Mouse (Mus musculus) stomach, postnatal 0 days (tissue): Measurements from ENCODE around the gene Zbtb48. TPM values are rescaled to one million over a fixed set of nuclear protein-coding genes. Genes with fewer than 3 reads are reported as not detected.

Source experiments
- ATAC-seq: fragments of 200-750 bp; cut with Nextera tagmentation; 2 replicates; pipeline ENCODE4 v1.8.0; 2017; ENCODE audit not compliant: low FRiP score, low TSS enrichment
- DNase-seq: peaks from one replicate; pipeline ENCODE4 v3.0.0-alpha.2; 2016; ENCODE audit warnings: low spot score
- H3K27ac ChIP-seq: fragments of 300-500 bp; sonication (generic); replicated peaks from 2 replicates; pipeline ENCODE4 v1.5.1; 2014; ENCODE audit warnings: mild to moderate bottlenecking, control low read depth
- H3K27me3 ChIP-seq: fragments of 300-500 bp; sonication (generic); 2 replicates; pipeline ENCODE4 v1.6.1; 2014; ENCODE audit warnings: low read length; ENCODE audit not compliant: control insufficient read depth, insufficient read depth
- H3K36me3 ChIP-seq: fragments of 300-500 bp; sonication (generic); 2 replicates; pipeline ENCODE4 v1.6.1; 2014; ENCODE audit warnings: low read length, mixed read lengths; ENCODE audit not compliant: control insufficient read depth, insufficient read depth
- H3K4me1 ChIP-seq: fragments of 300-500 bp; sonication (generic); replicated peaks from 2 replicates; pipeline ENCODE4 v1.6.1; 2014; ENCODE audit warnings: antibody characterized with exemption; ENCODE audit not compliant: control insufficient read depth, insufficient read depth
- H3K4me2 ChIP-seq: fragments of 300-500 bp; sonication (generic); replicated peaks from 2 replicates; pipeline ENCODE4 v1.6.1; 2014; ENCODE audit warnings: low read depth, mild to moderate bottlenecking, control low read depth, moderate library complexity
- H3K4me3 ChIP-seq: fragments of 300-500 bp; sonication (generic); 2 replicates; pipeline ENCODE4 v1.5.1; 2014; ENCODE audit warnings: low read depth, low read length, control low read depth
- H3K9ac ChIP-seq: fragments of 300-500 bp; sonication (generic); 2 replicates; pipeline ENCODE4 v1.6.1; 2014; ENCODE audit warnings: mild to moderate bottlenecking, low read length, control low read depth, mixed read lengths
- H3K9me3 ChIP-seq: fragments of 300-500 bp; sonication (generic); 2 replicates; pipeline ENCODE4 v1.6.1; 2016; ENCODE audit warnings: low read length; ENCODE audit not compliant: control insufficient read depth
- CTCF ChIP-seq: IDR thresholded peaks from 2 replicates; pipeline ENCODE4 v1.5.1; 2016; ENCODE audit warnings: antibody characterized with exemption, low read depth, mild to moderate bottlenecking, moderate library complexity
- EP300 ChIP-seq: optimal IDR thresholded peaks from 2 replicates; pipeline ENCODE3; 2016; ENCODE audit warnings: antibody characterized with exemption
- WGBS: fragments of 180-500 bp; shearing (Covaris S2); extraction: QIAGEN DNeasy Blood & Tissue Kit; methylation state at CpG from one replicate; pipeline ENCODE4 v1.1.7; 2014; 5-methylcytosine and 5-hydroxymethylcytosine counted together
- polyA plus RNA-seq: library from polyadenylated mRNA; unstranded; fragments of >200 nt; fragmentation: Nextera tagmentation; extraction: Ambion mirVana; gene quantifications from 2 replicates; pipeline ENCODE4 v1.2.1, GENCODE M21; 2015

The Zbtb48 gene
- polyA plus RNA-seq, 1 experiment from 2014 or later, result 10.6 TPM

DNA sequence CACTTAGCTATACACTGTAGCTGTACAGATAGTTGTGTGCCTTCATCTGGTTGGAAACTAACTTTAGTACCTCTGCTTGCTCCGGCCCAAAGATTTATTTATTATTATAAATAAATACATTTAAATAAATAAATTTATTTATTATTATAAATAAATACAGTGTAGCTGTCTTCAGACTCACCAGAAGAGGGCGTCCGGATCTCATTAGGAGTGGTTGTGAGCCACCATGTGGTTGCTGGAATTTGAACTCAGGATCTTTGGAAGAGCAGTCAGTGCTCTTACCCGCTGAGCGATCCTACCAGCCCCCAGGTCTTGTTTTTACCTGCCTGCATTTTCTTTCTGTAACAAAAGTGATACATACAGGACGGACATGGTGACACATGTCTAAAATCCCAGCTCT, 21.3 kb downstream of the Zbtb48 start:
- Histone ChIP-seq H3K4me3 (no peak overlapping the region), H3K27me3 (no peaks in the 10 kb centered on the region), H3K27ac (peak overlapping the region; percentile 30; the same call in 1 of the 2 replicates), H3K9me3 (no peaks in the 10 kb centered on the region), H3K9ac (no peak overlapping the region), H3K36me3 (no peaks in the 10 kb centered on the region), H3K4me2 (no peak overlapping the region), H3K4me1 (no peaks in the 10 kb centered on the region)
- ATAC-seq (no peak), DNase-seq (no peak)
- TF ChIP-seq EP300, result no peak
- peak; percentile 57 for TF ChIP-seq CTCF
- 72% methylated on average over 6 of the region's 6 CpGs for WGBS

DNA sequence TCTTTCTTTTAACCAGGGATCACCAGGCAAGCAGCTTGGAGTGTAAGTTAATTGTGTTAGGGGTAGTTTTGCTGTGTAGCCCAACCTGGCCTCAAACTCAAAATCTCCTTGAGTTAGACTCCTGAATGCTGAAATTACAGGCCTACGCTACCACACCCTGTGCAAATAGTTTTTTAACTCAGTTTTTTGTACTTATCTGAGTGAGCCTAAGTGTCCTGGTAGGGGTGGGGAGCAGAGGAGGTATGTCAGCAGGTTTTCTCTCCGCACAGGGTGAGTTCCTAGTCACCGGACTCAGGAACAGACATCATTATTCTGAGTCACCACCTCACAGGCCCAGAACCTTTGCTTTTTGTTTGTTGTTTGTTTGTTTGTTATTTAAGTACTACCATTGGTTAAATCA, 25.4 kb downstream of the Zbtb48 start:
- DNase-seq (no peak), ATAC-seq (no peak)
- 61% methylated on average over 3 of the region's 3 CpGs for WGBS
- H3K36me3 ChIP-seq, result no peaks in the 10 kb centered on the region
- H3K27me3 ChIP-seq, result no peaks in the 10 kb centered on the region
- no peak overlapping the region for H3K27ac ChIP-seq
- H3K4me2 ChIP-seq, result no peak overlapping the region
- H3K9ac ChIP-seq, result no peak overlapping the region
- TF ChIP-seq EP300 (no peak), CTCF (no peak)
- no peaks in the 10 kb centered on the region for H3K9me3 ChIP-seq
- no peak overlapping the region for H3K4me3 ChIP-seq
- no peaks in the 10 kb centered on the region for H3K4me1 ChIP-seq

DNA sequence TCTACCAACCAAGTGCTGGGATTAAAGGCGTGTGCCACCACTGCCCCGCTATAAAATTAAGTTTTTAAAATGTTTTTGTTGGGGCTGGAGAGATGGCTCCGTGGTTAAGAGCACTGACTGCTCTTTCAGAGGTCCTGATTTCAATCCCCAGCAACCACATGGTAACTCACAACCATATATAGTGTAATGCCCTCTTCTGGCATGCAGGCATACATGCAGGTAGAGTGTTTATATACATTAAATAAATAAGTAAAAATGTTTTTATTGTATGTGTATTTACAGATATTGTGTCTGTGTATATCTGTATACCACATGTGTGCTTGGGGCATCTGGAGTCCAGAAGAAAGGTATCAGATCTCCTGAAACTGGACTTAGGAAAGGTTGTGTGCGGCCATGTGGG, 26.1 kb downstream of the Zbtb48 start:
- H3K9ac ChIP-seq, result no peak overlapping the region
- no peak overlapping the region for H3K4me2 ChIP-seq
- ATAC-seq (no peak), DNase-seq (no peak)
- H3K27me3 ChIP-seq, result no peaks in the 10 kb centered on the region
- 69% methylated on average over 4 of the region's 4 CpGs for WGBS
- no peak for TF ChIP-seq EP300
- peak; percentile 52; the same call in 1 of the 2 replicates for TF ChIP-seq CTCF
- no peaks in the 10 kb centered on the region for H3K9me3 ChIP-seq
- H3K27ac ChIP-seq, result no peak overlapping the region
- H3K4me3 ChIP-seq, result no peak overlapping the region
- H3K4me1 ChIP-seq, result no peaks in the 10 kb centered on the region
- no peaks in the 10 kb centered on the region for H3K36me3 ChIP-seq

DNA sequence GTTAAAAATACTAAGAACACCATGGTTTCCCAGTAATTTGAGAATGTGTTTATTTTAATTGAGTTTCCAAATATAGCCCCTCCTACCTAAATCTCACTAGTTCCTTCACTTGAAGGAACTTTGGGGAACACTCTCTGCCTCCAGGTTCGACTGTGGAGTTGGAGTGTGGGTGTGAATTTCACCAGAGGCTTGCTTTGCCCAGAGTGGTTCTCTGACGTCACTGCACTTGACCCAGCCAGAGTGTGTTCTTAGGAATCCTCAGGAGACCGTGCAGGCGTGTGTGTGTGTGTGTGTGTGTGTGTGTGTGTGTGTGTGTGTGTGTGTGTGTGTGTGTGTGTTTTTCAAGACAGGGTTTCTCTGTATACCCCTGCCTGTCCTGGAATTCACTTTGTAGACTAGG, 26.6 kb downstream of the Zbtb48 start:
- Histone ChIP-seq H3K4me1 (no peaks in the 10 kb centered on the region), H3K27me3 (no peaks in the 10 kb centered on the region), H3K36me3 (no peaks in the 10 kb centered on the region), H3K4me2 (no peak overlapping the region), H3K9me3 (no peaks in the 10 kb centered on the region), H3K4me3 (no peak overlapping the region), H3K9ac (no peak overlapping the region), H3K27ac (no peak overlapping the region)
- TF ChIP-seq EP300 (no peak), CTCF (no peak)
- 12% methylated on average over 4 of the region's 4 CpGs for WGBS
- no peak for ATAC-seq
- peak; percentile 56 for DNase-seq

GRCm38 (mm10) chr4:151999481-151999880, 28.0 kb downstream of the Zbtb48 start:
- ATAC-seq (no peak), DNase-seq (no peak)
- no peak for TF ChIP-seq CTCF
- TF ChIP-seq EP300, result no peak
- Histone ChIP-seq H3K27ac (no peak overlapping the region), H3K4me3 (no peak overlapping the region), H3K9me3 (no peaks in the 10 kb centered on the region), H3K27me3 (no peaks in the 10 kb centered on the region), H3K9ac (no peak overlapping the region), H3K36me3 (no peaks in the 10 kb centered on the region), H3K4me1 (no peaks in the 10 kb centered on the region), H3K4me2 (no peak overlapping the region)
- 62% methylated on average over 3 of the region's 3 CpGs for WGBS

- H3K27ac ChIP-seq, result no peak overlapping the region
- no peaks in the 10 kb centered on the region for H3K27me3 ChIP-seq
- no peak for TF ChIP-seq CTCF
- no peak for TF ChIP-seq EP300
- H3K4me1 ChIP-seq, result 0 out of 2 replicates have a peak, but pooled peaks cover 3% of the 10 kb centered on the region
- peak overlapping the region; percentile 79; the same call in 1 of the 2 replicates for H3K9ac ChIP-seq
- DNase-seq (no peak), ATAC-seq (no peak)
- peak overlapping the region; percentile 99; the same call in 1 of the 2 replicates for H3K4me3 ChIP-seq
- H3K9me3 ChIP-seq, result no peaks in the 10 kb centered on the region
- WGBS, result 55% methylated on average over 3 of the region's 3 CpGs
- peak overlapping the region; percentile 62 for H3K4me2 ChIP-seq
- H3K36me3 ChIP-seq, result no peaks in the 10 kb centered on the region
These were observed 29.8 kb downstream of the Zbtb48 start for GRCm38 (mm10) chr4:151997701-151998100.
